Mouse (Mus musculus) heart, adult 2 months (tissue): ENCODE results near the gene Mut. TPM values are rescaled to one million over a fixed set of nuclear protein-coding genes. Genes with fewer than 3 reads are reported as not detected.
A peak's percentile ranks its signal among the peaks of the same experiment; 100 is the strongest.

ENCODE experiments used
- DNase-seq, 2 experiments: peaks; one replicate each; pipeline ENCODE4 v3.0.0; 2021
- H3K27ac ChIP-seq: fragments of 200-600 bp; 2 replicates; pipeline ENCODE4 v1.8.1; 2022
- H3K27me3 ChIP-seq: fragments of 200-500 bp; 2 replicates; pipeline ENCODE4 v1.6.1; 2012; ENCODE audit warnings: mild to moderate bottlenecking, low read length, inconsistent platforms, mixed read lengths; ENCODE audit not compliant: control insufficient read depth, insufficient read depth
- H3K36me3 ChIP-seq: fragments of 200-500 bp; 2 replicates; pipeline ENCODE4 v1.6.1; 2012; ENCODE audit warnings: low read length, inconsistent platforms; ENCODE audit not compliant: control insufficient read depth, insufficient read depth
- H3K4me1 ChIP-seq: fragments of 200-500 bp; 2 replicates; pipeline ENCODE4 v1.6.1; 2011; ENCODE audit warnings: low read length; ENCODE audit not compliant: control insufficient read depth, insufficient read depth
- H3K4me3 ChIP-seq: fragments of 200-600 bp; 2 replicates; pipeline ENCODE4 v1.8.1; 2022
- H3K79me2 ChIP-seq: fragments of 200-500 bp; replicated peaks from 2 replicates; pipeline ENCODE4 v1.6.1; 2012; ENCODE audit warnings: mild to moderate bottlenecking, inconsistent platforms, low read length, moderate library complexity, mixed read lengths; ENCODE audit not compliant: control insufficient read depth, insufficient read depth
- H3K9ac ChIP-seq: fragments of 200-500 bp; 2 replicates; pipeline ENCODE4 v1.6.1; 2012; ENCODE audit warnings: low read depth, mild to moderate bottlenecking, control low read depth, inconsistent platforms, low read length, mixed read lengths
- CTCF ChIP-seq: fragments of 200-600 bp; IDR thresholded peaks from 2 replicates; pipeline ENCODE4 v1.8.1; 2022; ENCODE audit warnings: antibody characterized with exemption, mild to moderate bottlenecking, moderate library complexity
- EP300 ChIP-seq: fragments of 200-500 bp; IDR thresholded peaks from 2 replicates; pipeline ENCODE4 v1.6.1; 2011; ENCODE audit warnings: low read depth, low read length, control low read depth; ENCODE audit not compliant: insufficient read depth
- POLR2A ChIP-seq: fragments of 200-500 bp; IDR thresholded peaks from 2 replicates; pipeline ENCODE4 v1.6.1; 2011; ENCODE audit warnings: mild to moderate bottlenecking, low read depth, low read length, control low read depth; ENCODE audit not compliant: insufficient read depth
- WGBS: fragments of 180-500 bp; shearing (Covaris S2); methylation state at CpG from one replicate; pipeline ENCODE4 v1.1.7; 2018; 5-methylcytosine and 5-hydroxymethylcytosine counted together
- intact Hi-C: fragments of 180-260 bp; cut with DNase I; formaldehyde crosslinking; loops from one replicate; pipeline ENCODE4 v1.15.1; 2025
- long read RNA-seq: library from polyadenylated mRNA; stranded (forward); transcript quantifications from one replicate; pipeline ENCODE4 v2.0.0, GENCODE M21; 2021
- polyA plus RNA-seq: library from polyadenylated mRNA; depleted of rRNA; stranded (reverse); fragments of >200 nt; gene quantifications from 2 replicates; pipeline ENCODE4 v1.2.3, GENCODE M21; 2012; rRNA removed
- total RNA-seq, 2 experiments: library from RNA; stranded (reverse); gene quantifications; 2 replicates each; pipeline ENCODE4 v1.2.3; 2021

Gene Mut
- 100 to 1,000 TPM; 146 to 171 TPM for total RNA-seq
- polyA plus RNA-seq: 30.8 and 56.6 TPM in 2 replicates
- long read RNA-seq, transcript Mut-201 (13 exons, 3,674 nt): major isoform, 112 of 150 reads
- long read RNA-seq, partial matches to known transcripts: 10 of 150 reads
- long read RNA-seq, other reads (novel, unspliced or antisense): 28 of 150 reads

DNA sequence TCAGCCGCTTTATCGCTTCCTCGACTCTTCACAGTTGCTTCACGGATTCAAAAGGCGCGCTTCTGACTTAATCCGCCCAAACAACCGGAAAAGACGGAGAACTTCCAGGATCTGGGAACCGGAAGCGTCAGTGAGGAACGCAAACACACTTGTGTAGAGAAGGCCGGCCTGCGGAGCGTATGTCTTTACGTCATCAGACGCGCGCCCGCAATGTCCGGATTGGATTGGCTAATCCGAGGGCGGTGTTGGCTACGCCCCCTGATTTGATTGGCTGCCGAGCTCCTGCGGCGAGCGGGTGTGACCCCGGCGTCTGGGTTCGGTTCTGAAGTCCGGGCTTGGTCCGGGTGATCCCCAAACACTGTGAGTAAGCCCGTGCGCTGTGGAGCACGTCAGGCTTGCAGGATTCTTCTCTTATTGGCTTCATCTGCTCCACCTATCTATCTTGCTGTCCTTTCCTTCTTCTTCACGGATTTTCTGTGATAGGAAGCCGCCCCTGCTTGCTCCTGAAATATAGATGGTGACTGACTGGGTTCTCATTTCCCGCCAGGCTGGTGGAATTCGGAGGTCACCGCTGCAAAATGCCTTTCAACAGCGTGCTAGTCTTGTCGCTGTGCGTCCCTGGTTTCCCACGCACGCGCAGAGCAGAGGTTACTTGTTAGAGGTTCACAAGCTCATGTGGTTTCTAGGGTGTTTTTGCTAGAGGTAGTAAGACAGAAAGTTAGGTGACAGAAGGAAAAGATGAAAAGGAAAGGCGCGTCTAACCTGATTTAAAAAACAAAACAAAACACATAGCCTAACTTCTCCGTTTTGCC lies at the start of gene Mut, which contains the start of gene Cenpq:
Gene Mut, plus strand, starts transcription at position 266 of the 812 bp plus-strand sequence.
Gene Cenpq, minus strand, starts transcription at position 628 of the 812 bp plus-strand sequence.
- Histone ChIP-seq H3K4me3 (peak within 1 kb of the TSS; percentile 60), H3K9ac (peak within 1 kb of the TSS; percentile 71), H3K27me3 (no peaks in the 10 kb centered on the region), H3K27ac (peak within 1 kb of the TSS; percentile 97), H3K4me1 (peaks cover 1% of the 10 kb centered on the region; the same call in 1 of the 2 replicates), H3K36me3 (peaks cover 5% of the 10 kb centered on the region), H3K79me2 (no peaks in the 10 kb centered on the region)
- under 1% methylated on average over 50 of the region's 50 CpGs for WGBS
- TF ChIP-seq CTCF (0 out of 2 replicates have a peak, but pooled peaks have one; percentile 5), EP300 (peak; percentile 91), POLR2A (peak; percentile 90)
- peak; percentile 98 to 99 for DNase-seq
- intact Hi-C loops: no loop called here

DNA sequence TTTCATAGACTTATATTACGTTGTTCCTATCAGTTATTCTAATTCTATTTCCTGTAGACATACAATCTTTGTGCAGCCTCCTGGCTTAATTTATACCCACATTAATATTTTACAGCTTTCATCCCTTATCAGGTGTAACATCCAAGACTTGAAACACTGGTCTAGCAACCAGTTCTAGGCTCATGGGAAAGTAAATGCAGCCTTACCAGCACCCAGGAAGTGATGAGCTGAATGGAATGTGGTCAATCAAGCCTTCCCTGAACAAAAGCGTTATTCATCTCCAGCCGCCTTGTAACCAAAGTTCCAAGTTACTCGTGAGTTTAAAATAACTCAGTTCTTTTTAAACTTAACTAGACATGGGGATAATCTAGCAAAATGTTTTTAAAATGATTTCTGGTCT lies 49.3 kb upstream of the Mut start:
- TF ChIP-seq POLR2A (no peak), EP300 (no peak), CTCF (no peak)
- intact Hi-C loops: no loop called here
- H3K9ac ChIP-seq: no peak overlapping the region

DNA sequence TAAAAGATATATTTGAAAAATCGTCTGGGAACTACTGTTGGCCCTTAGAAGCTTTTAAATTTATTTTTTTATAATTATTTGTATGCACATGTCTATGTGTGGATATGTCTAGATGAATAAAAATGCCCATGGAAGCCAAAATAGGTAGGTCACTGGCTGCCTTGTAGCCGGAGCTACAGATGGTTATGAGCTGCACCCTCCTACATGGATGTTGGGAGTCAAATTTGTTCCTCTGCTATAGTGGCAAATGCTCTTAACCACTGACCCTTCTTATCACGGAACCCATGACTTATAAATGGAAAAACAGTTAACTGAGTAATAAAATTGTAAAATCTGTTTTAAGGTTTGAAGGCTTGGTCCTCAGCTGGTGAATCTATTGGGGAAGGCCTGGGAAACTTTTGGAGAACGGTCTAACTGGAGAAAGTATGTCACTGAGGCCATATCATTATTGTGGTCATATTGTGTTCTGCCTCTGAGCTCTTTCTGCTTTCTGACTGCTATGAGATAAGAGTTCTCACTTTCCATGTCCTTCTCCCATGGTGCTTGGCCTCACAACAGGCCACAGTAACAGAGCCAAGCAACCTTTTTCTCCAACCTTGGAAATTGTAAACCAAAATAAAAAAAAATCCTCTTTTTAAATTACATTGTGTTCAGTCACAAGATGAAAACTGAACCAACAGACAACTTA lies 46.5 kb upstream of the Mut start:
- H3K27ac ChIP-seq: no peak overlapping the region
- H3K36me3 ChIP-seq: no peaks in the 10 kb centered on the region
- H3K4me1 ChIP-seq: no peaks in the 10 kb centered on the region
- H3K27me3 ChIP-seq: no peaks in the 10 kb centered on the region
- WGBS: 71% methylated on average over 4 of the region's 4 CpGs
- no peak overlapping the region for H3K4me3 ChIP-seq
- no peak for TF ChIP-seq POLR2A
- DNase-seq: no peak
- H3K9ac ChIP-seq: no peak overlapping the region
- no peaks in the 10 kb centered on the region for H3K79me2 ChIP-seq
- intact Hi-C loops: no loop called here

More for the DNA sequence above, 49.3 kb upstream of the Mut start:
- Histone ChIP-seq H3K36me3 (no peaks in the 10 kb centered on the region), H3K27ac (no peak overlapping the region), H3K4me1 (no peaks in the 10 kb centered on the region), H3K4me3 (no peak overlapping the region), H3K79me2 (no peaks in the 10 kb centered on the region), H3K27me3 (no peaks in the 10 kb centered on the region)
- no peak for DNase-seq
- WGBS: 78% methylated on average over 4 of the region's 4 CpGs

DNA sequence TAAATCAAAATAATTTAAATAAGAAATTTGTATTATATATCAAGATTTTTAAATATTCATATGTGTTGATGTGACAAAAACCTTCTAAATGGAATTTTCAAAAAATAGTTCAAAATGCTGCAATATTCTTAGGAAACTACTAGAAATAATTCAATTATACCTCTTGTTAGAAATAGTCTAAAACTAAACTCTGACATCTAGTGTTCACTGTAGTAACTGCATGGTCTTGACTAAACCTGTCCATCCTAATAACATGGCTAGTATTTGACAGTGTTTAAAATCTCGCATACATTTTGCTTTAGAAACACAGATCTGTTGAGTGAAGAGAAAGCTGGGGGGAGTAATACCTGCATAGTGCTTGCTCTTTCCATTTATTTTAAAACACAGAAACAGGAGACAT lies 37.6 kb upstream of the Mut start:
- no peaks in the 10 kb centered on the region for H3K27me3 ChIP-seq
- DNase-seq: no peak
- H3K4me3 ChIP-seq: no peak overlapping the region
- TF ChIP-seq CTCF (peak; percentile 85), EP300 (no peak)
- H3K79me2 ChIP-seq: no peaks in the 10 kb centered on the region
- intact Hi-C loops: loop anchor here (2.0 kb wide), 2 partner anchors 60 to 72 kb away; no protein-coding TSS in a partner anchor
- no peaks in the 10 kb centered on the region for H3K36me3 ChIP-seq
- H3K4me1 ChIP-seq: no peaks in the 10 kb centered on the region
- no peak overlapping the region for H3K27ac ChIP-seq
- H3K9ac ChIP-seq: no peak overlapping the region
- WGBS: 62% methylated on average over 1 of the region's 1 CpGs

DNA sequence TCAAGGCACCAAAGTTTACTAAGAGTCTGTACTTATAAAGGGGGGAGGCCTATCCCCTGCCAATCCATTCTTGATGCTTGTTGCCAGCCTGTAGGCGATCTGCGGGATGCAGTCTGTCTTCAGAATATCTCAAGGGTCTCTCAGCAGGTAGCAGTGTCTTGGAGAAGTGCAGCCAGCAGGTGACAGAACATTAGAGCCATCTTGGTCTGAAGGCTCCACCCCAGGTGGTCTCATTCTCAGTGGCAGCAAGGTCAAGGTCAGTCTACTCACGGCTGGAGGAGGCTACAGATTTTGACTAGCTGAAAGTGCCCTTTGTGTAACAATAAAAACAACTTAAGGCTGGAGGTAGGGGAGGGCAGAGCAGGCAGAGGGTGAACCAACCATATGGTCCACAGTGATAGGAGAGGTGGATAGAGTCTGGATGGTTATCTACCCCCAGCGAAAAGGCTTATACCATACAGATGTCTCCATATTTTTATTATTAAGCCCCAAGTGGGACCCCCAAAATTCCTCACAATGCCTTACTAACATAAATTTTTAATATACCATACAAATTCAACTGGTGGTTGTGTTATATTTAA lies 34.6 kb upstream of the Mut start:
- Histone ChIP-seq H3K79me2 (no peaks in the 10 kb centered on the region), H3K9ac (no peak overlapping the region), H3K27me3 (no peaks in the 10 kb centered on the region), H3K36me3 (no peaks in the 10 kb centered on the region), H3K4me1 (peaks cover 1% of the 10 kb centered on the region), H3K4me3 (no peak overlapping the region), H3K27ac (no peak overlapping the region)
- TF ChIP-seq CTCF: no peak
- no peak for TF ChIP-seq POLR2A
- no peak for TF ChIP-seq EP300
- intact Hi-C loops: no loop called here
- no peak for DNase-seq
- 51% methylated on average over 4 of the region's 4 CpGs for WGBS

DNA sequence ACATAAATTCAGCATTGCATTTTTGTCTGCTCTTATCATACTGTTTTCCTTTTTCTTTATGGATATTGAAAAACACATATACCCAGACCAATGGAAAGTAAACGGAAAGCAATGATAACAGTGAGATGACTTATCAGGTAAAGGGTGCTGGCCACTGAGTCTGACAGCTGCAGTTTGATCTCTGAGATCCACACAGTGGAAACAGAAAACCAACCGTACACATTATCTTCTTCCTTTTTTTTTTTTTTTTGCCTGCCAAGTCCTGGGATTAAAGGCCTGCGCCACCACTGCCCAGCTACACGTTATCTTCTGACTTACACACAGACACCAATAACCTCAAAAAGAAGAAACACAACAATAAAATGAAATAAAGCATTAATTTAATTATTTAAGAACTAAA lies 31.1 kb upstream of the Mut start:
- intact Hi-C loops: no loop called here
- WGBS: 50% methylated on average over 4 of the region's 4 CpGs
- no peak for TF ChIP-seq EP300
- TF ChIP-seq POLR2A: no peak
- TF ChIP-seq CTCF: no peak

More for the DNA sequence above, 31.1 kb upstream of the Mut start:
- no peaks in the 10 kb centered on the region for H3K36me3 ChIP-seq
- no peak overlapping the region for H3K27ac ChIP-seq
- no peak overlapping the region for H3K4me3 ChIP-seq
- DNase-seq: no peak
- no peaks in the 10 kb centered on the region for H3K27me3 ChIP-seq
- no peak overlapping the region for H3K9ac ChIP-seq
- H3K4me1 ChIP-seq: peaks cover 2% of the 10 kb centered on the region
- H3K79me2 ChIP-seq: no peaks in the 10 kb centered on the region
